Comparison of ENCODE assay signal across 10 mouse cellular contexts in genomic region chr16:34004128-34004578, GRCm38 (mm10). TPM values are rescaled to one million over a fixed set of nuclear protein-coding genes. Genes with fewer than 3 reads are reported as not detected.
A peak's percentile ranks its signal among the peaks of the same experiment; 100 is the strongest.
DNase-seq lines count a peak whose midpoint lies in the region; ATAC-seq and TF ChIP-seq lines count a peak whose summit lies in the region.
"Had no signal": no experiment of that assay in that cellular context is flagged by ENCODE, and none has a peak within 500 bp of the region (broad histone marks: within the 10 kb centered on the region; RNA-seq: fewer than 3 reads in every experiment).

No protein-coding gene starts in this region.

- H3K36me3 ChIP-seq in forebrain, embryonic 13.5 days (ENCODE audit: poor library complexity, severe bottlenecking), result peaks cover 14% of the 10 kb centered on the region
- H3K36me3 ChIP-seq in heart, embryonic 14.5 days (ENCODE audit: control insufficient read depth, insufficient read depth, low read length), result peaks cover 7% of the 10 kb centered on the region; the same call in 1 of the 2 replicates
- H3K36me3 ChIP-seq in limb, embryonic 13.5 days, result no peaks in the 10 kb centered on the region; the same call in 1 of the 2 replicates

- no peak overlapping the region for H3K9ac ChIP-seq in forebrain, embryonic 13.5 days
- H3K9ac ChIP-seq in heart, embryonic 14.5 days (ENCODE audit: low read length), result no peak overlapping the region; the same call in 1 of the 2 replicates
- H3K9ac ChIP-seq in limb, embryonic 13.5 days, result no peak overlapping the region

- H3K4me2 ChIP-seq in forebrain, embryonic 13.5 days, result peak overlapping the region; percentile 39
- peak overlapping the region; percentile 46 for H3K4me2 ChIP-seq in heart, embryonic 14.5 days (ENCODE audit: low read length)
- H3K4me2 ChIP-seq in limb, embryonic 13.5 days (replicated peaks), result no peak overlapping the region

- peak overlapping the region; percentile 95 for H3K27ac ChIP-seq in forebrain, embryonic 13.5 days
- H3K27ac ChIP-seq in heart, embryonic 14.5 days (replicated peaks in 1 of 2; ENCODE audit: control insufficient read depth in 1 of 2, insufficient read depth in 1 of 2, low read depth in 2 of 2, low read length in 2 of 2), result peak overlapping the region; percentile 75 to 85
- H3K27ac ChIP-seq in limb, embryonic 13.5 days, result peak overlapping the region; percentile 70; the same call in 1 of the 2 replicates
- peak overlapping the region; percentile 31; the same call in 1 of the 2 replicates for H3K27ac ChIP-seq in olfactory bulb, adult 2 months (ENCODE audit: insufficient read depth, low read depth, low read length)
- H3K27ac ChIP-seq: macrophage had no signal

- no peak for TF ChIP-seq POLR2A in olfactory bulb, adult 2 months (IDR thresholded peaks at IDR 0.05; ENCODE audit: insufficient read depth, low read depth, low read length)

- 5% methylated on average over 4 of the region's 4 CpGs for WGBS in forebrain, embryonic 13.5 days
- 5% methylated on average over 4 of the region's 4 CpGs for WGBS in heart, embryonic 14.5 days
- 17% methylated on average over 4 of the region's 4 CpGs for WGBS in limb, embryonic 13.5 days
- WGBS in olfactory bulb, adult 2 months, result 22% methylated on average over 4 of the region's 4 CpGs

- TF ChIP-seq CTCF in olfactory bulb, adult 2 months (IDR thresholded peaks at IDR 0.05; ENCODE audit: insufficient read depth, low read depth, low read length), result no peak

- H3K4me1 ChIP-seq in forebrain, embryonic 13.5 days, result peaks cover 47% of the 10 kb centered on the region
- peaks cover 17 to 28% of the 10 kb centered on the region in 2 experiments for H3K4me1 ChIP-seq in heart, embryonic 14.5 days (ENCODE audit: control insufficient read depth in 2 of 2, insufficient read depth in 2 of 2, low read length in 2 of 2)
- peaks cover 37% of the 10 kb centered on the region for H3K4me1 ChIP-seq in limb, embryonic 13.5 days
- H3K4me1 ChIP-seq in olfactory bulb, adult 2 months (ENCODE audit: control insufficient read depth, insufficient read depth, low read length), result peaks cover 14% of the 10 kb centered on the region

- DNase-seq in layer of hippocampus, adult 11-12 months (ENCODE audit: low spot score), result peak; percentile 54
- DNase-seq in layer of hippocampus, adult 9-10 months (ENCODE audit: low spot score), result no peak
- no peak for DNase-seq in spleen, postnatal 4 days (ENCODE audit: low spot score in 2 of 2)
- no peak for DNase-seq in thymus, postnatal 10 days (ENCODE audit: low spot score in 2 of 2)

- no peak overlapping the region for H3K4me3 ChIP-seq in forebrain, embryonic 13.5 days
- no peak overlapping the region for H3K4me3 ChIP-seq in heart, embryonic 14.5 days (ENCODE audit: control insufficient read depth in 1 of 2, insufficient read depth in 1 of 2, low read depth in 1 of 2, low read length in 2 of 2)
- H3K4me3 ChIP-seq in limb, embryonic 13.5 days, result no peak overlapping the region
- no peak overlapping the region for H3K4me3 ChIP-seq in olfactory bulb, adult 2 months (ENCODE audit: insufficient read depth, low read depth, low read length)

- no peaks in the 10 kb centered on the region for H3K9me3 ChIP-seq in forebrain, embryonic 13.5 days (replicated peaks)
- no peaks in the 10 kb centered on the region for H3K9me3 ChIP-seq in heart, embryonic 14.5 days (ENCODE audit: control insufficient read depth, low read length)
- no peaks in the 10 kb centered on the region for H3K9me3 ChIP-seq in limb, embryonic 13.5 days

- ATAC-seq in forebrain, embryonic 13.5 days, result peak; percentile 95
- peak; percentile 86 for ATAC-seq in heart, embryonic 14.5 days (ENCODE audit: insufficient number of reproducible peaks, insufficient read depth, low FRiP score, low read depth)
- peak; percentile 86 for ATAC-seq in limb, embryonic 13.5 days (ENCODE audit: low FRiP score, low read depth)
- ATAC-seq: Patski had no signal

- 0 out of 2 replicates have a peak, but pooled peaks cover under 1% of the 10 kb centered on the region for H3K27me3 ChIP-seq in forebrain, embryonic 13.5 days
- H3K27me3 ChIP-seq in heart, embryonic 14.5 days (ENCODE audit: control insufficient read depth, insufficient read depth, low read length), result no peaks in the 10 kb centered on the region
- H3K27me3 ChIP-seq in limb, embryonic 13.5 days, result no peaks in the 10 kb centered on the region
- H3K27me3 ChIP-seq: Patski had no signal

RNA-seq across cellular contexts. Expression of gene Umps, which starts 37.3 kb away (rescaled TPM):
- 40.4 and 46.8 TPM in 2 replicates for polyA plus RNA-seq in forebrain, embryonic 13.5 days (2015; fragmentation: Nextera tagmentation; extraction: Ambion mirVana)
- 26.9 and 29.7 TPM in 2 replicates for polyA plus RNA-seq in heart, embryonic 14.5 days (2014; fragmentation: Nextera tagmentation; extraction: Ambion mirVana)
- polyA plus RNA-seq in limb, embryonic 13.5 days (2015; fragmentation: Nextera tagmentation; extraction: Ambion mirVana), result 57.8 and 58.2 TPM in 2 replicates
- polyA plus RNA-seq in olfactory bulb, adult 2 months (2012; ENCODE audit: insufficient read depth, insufficient read length, low replicate concordance, missing spikeins), result not detected in 2 replicates

Comparison
In these comparisons a context has a peak if more than half of its experiments do, and no peak if none do; other contexts are left out.
1. H3K27ac ChIP-seq: peak in every context shown above with its lines; median percentile 95 in forebrain, embryonic 13.5 days; 80 in heart, embryonic 14.5 days; 70 in limb, embryonic 13.5 days; 31 in olfactory bulb, adult 2 months.
2. RNA of gene Umps, which starts 37.3 kb away (polyA plus RNA-seq): 57.8 to 58.2 TPM in limb, embryonic 13.5 days, 40.4 to 46.8 TPM in forebrain, embryonic 13.5 days and 26.9 to 29.7 TPM in heart, embryonic 14.5 days; not detected in olfactory bulb, adult 2 months; every median in the first group is over 10 times any median in the second.
3. Peak in every context shown above with its lines, with median percentiles within 50 percentile points of each other: ATAC-seq.